Mouse (Mus musculus): ENCODE data around the gene Ifna12. TPM values are rescaled to one million over a fixed set of nuclear protein-coding genes. Genes with fewer than 3 reads are reported as not detected.
"Not testable (repeated sequence)": the region's sequence is repeated elsewhere in the genome, so short reads cannot be mapped to it uniquely, and the experiment has no call there.

The Ifna12 gene
- not detected in 2 replicates for polyA plus RNA-seq (2012; ENCODE audit: insufficient read depth, insufficient read length, low replicate concordance, missing spikeins)

DNA sequence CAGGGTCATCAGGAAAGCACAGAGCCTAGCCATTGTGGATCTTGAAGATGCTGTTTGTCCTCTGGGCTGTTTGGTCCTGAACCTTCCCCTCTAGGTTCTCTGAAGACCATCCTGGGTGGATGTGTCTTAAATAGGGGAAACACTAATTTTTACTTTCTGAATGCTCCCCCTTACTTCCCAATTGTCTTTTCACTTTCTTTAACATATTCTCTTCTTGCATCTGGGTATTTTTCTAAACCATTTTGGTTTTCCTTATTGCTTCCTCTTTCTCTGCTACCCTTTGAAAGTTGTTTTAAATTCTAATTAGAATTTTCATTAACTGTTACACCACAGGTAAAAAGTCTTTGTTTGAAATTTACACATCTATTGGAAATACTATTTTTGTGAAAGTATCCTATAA, at the start of gene Ifna12:
Gene Ifna12 (minus strand): TSS at position 101 of the 400 bp plus-strand sequence.
- no peak for TF ChIP-seq CTCF (IDR thresholded peaks at IDR 0.05; ENCODE audit: insufficient read depth, low read depth, low read length)
- TF ChIP-seq POLR2A (IDR thresholded peaks at IDR 0.05; ENCODE audit: insufficient read depth, low read depth, low read length): no peak
- Histone ChIP-seq H3K4me1 (ENCODE audit: control insufficient read depth, insufficient read depth, low read length) (no peaks in the 10 kb centered on the region), H3K4me3 (ENCODE audit: insufficient read depth, low read depth, low read length) (no peak within 1 kb of the TSS), H3K27ac (ENCODE audit: insufficient read depth, low read depth, low read length) (no peak within 1 kb of the TSS)

- Histone ChIP-seq H3K27ac (ENCODE audit: insufficient read depth, low read depth, low read length) (no peak within 1 kb of the TSS), H3K4me3 (ENCODE audit: insufficient read depth, low read depth, low read length) (no peak within 1 kb of the TSS), H3K4me1 (ENCODE audit: control insufficient read depth, insufficient read depth, low read length) (no peaks in the 10 kb centered on the region)
- WGBS: 53% methylated on average over 2 of the region's 2 CpGs
- TF ChIP-seq POLR2A (IDR thresholded peaks at IDR 0.05; ENCODE audit: insufficient read depth, low read depth, low read length) (no peak), CTCF (IDR thresholded peaks at IDR 0.05; ENCODE audit: insufficient read depth, low read depth, low read length) (no peak)
Observed at GRCm38 (mm10) chr4:88644359-88644758, 41.2 kb upstream of the Ifna12 start, which contains the start of gene Ifna13. Ifna13 (minus strand) TSS chr4:88644459.

DNA sequence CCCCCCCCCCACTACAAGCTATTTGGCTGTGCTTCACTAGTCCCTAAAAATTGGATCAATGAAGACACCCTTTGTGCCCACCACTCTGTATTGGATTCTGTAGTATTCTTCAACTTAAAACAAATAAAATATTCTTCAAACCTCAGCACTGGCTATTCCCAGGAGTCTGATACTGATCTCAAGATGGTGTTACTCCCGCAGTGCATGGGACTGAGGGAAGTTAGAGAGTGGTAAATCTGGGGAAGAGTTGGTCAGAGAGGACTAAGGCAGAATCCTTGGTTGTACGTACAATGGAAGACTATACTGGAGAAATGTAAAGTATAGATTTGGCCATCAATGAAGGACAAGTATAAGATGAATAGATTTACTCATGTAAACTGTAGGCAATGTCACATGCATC, 39.4 kb upstream of the Ifna12 start:
- TF ChIP-seq CTCF (IDR thresholded peaks at IDR 0.05; ENCODE audit: insufficient read depth, low read depth, low read length) (no peak), POLR2A (IDR thresholded peaks at IDR 0.05; ENCODE audit: insufficient read depth, low read depth, low read length) (no peak)
- WGBS: 27% methylated on average over 2 of the region's 2 CpGs
- Histone ChIP-seq H3K4me1 (ENCODE audit: control insufficient read depth, insufficient read depth, low read length) (no peaks in the 10 kb centered on the region), H3K27ac (ENCODE audit: insufficient read depth, low read depth, low read length) (no peak overlapping the region), H3K4me3 (ENCODE audit: insufficient read depth, low read depth, low read length) (no peak overlapping the region)

- Histone ChIP-seq H3K27ac (ENCODE audit: insufficient read depth, low read depth, low read length) (no peak overlapping the region), H3K4me3 (ENCODE audit: insufficient read depth, low read depth, low read length) (peak overlapping the region; percentile 46), H3K4me1 (ENCODE audit: control insufficient read depth, insufficient read depth, low read length) (no peaks in the 10 kb centered on the region)
- WGBS: 7% methylated on average over 11 of the region's 11 CpGs
- TF ChIP-seq CTCF (IDR thresholded peaks at IDR 0.05; ENCODE audit: insufficient read depth, low read depth, low read length): peak; percentile 96
- no peak for TF ChIP-seq POLR2A (IDR thresholded peaks at IDR 0.05; ENCODE audit: insufficient read depth, low read depth, low read length)
Observed at GRCm38 (mm10) chr4:88641077-88641831, 38.1 kb upstream of the Ifna12 start.

GRCm38 (mm10) chr4:88640704-88641076, 37.5 kb upstream of the Ifna12 start:
- TF ChIP-seq CTCF (IDR thresholded peaks at IDR 0.05; ENCODE audit: insufficient read depth, low read depth, low read length) (no peak), POLR2A (IDR thresholded peaks at IDR 0.05; ENCODE audit: insufficient read depth, low read depth, low read length) (no peak)
- Histone ChIP-seq H3K27ac (ENCODE audit: insufficient read depth, low read depth, low read length) (no peak overlapping the region), H3K4me3 (ENCODE audit: insufficient read depth, low read depth, low read length) (peak overlapping the region; percentile 46), H3K4me1 (ENCODE audit: control insufficient read depth, insufficient read depth, low read length) (no peaks in the 10 kb centered on the region)
- WGBS: 38% methylated on average over 8 of the region's 8 CpGs

DNA sequence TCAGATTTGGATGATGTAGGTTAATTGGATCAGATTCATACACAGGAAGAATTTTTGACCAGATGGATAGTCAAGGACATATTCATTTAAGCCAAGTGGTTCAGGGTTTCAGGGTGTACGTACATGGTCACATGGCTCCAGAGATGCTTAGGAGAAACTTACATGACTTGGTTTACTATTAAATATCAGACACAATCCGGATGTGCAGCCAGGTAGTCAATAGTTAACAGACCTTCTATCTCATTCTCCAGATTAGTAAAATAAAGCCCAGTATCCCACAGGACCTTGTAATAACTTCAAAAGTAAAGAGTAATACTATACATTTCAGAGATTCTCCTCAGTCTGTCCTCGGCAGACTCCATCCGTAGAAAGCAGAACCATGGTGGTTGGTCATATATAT, 31.1 kb upstream of the Ifna12 start, which contains the start of gene C87499:
Gene C87499 (minus strand): TSS at position 101 of the 400 bp plus-strand sequence.
- Histone ChIP-seq H3K27ac (ENCODE audit: insufficient read depth, low read depth, low read length) (no peak within 1 kb of the TSS), H3K4me3 (ENCODE audit: insufficient read depth, low read depth, low read length) (no peak within 1 kb of the TSS), H3K4me1 (ENCODE audit: control insufficient read depth, insufficient read depth, low read length) (no peaks in the 10 kb centered on the region)
- no peak for TF ChIP-seq POLR2A (IDR thresholded peaks at IDR 0.05; ENCODE audit: insufficient read depth, low read depth, low read length)
- TF ChIP-seq CTCF (IDR thresholded peaks at IDR 0.05; ENCODE audit: insufficient read depth, low read depth, low read length): no peak
- 91% methylated on average over 4 of the region's 4 CpGs for WGBS

DNA sequence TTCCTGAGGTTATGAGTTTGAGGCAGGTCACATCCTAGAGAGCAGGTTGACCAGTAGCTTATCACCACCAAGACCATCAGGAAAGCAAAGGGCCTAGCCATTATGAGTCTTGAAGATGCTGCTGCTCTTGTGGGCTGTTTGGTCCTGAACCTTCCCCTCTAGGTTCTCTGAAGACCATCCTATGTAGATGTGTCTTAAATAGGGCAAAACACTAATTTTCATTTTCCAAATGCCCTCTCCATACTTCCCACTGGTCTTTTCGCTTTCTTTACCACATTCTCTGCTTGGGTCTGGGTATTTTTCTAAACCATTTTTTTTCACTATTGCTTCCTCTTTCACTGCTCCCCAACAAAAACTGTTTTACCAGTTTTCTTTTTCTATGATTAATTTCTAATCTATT, 10.9 kb downstream of the Ifna12 start, which contains the start of gene Ifna9:
Gene Ifna9 (minus strand): TSS at position 101 of the 400 bp plus-strand sequence.
- Histone ChIP-seq H3K27ac (ENCODE audit: insufficient read depth, low read depth, low read length) (no peak within 1 kb of the TSS), H3K4me1 (ENCODE audit: control insufficient read depth, insufficient read depth, low read length) (no peaks in the 10 kb centered on the region), H3K4me3 (ENCODE audit: insufficient read depth, low read depth, low read length) (no peak within 1 kb of the TSS)
- TF ChIP-seq CTCF (IDR thresholded peaks at IDR 0.05; ENCODE audit: insufficient read depth, low read depth, low read length) (no peak), POLR2A (IDR thresholded peaks at IDR 0.05; ENCODE audit: insufficient read depth, low read depth, low read length) (no peak)
- 82% methylated on average over 1 of the region's 1 CpGs for WGBS

- WGBS: 90% methylated on average over 1 of the region's 1 CpGs
- H3K4me3 ChIP-seq (ENCODE audit: insufficient read depth, low read depth, low read length): no peak within 1 kb of the TSS
- no peak for TF ChIP-seq POLR2A (IDR thresholded peaks at IDR 0.05; ENCODE audit: insufficient read depth, low read depth, low read length)
- no peak for TF ChIP-seq CTCF (IDR thresholded peaks at IDR 0.05; ENCODE audit: insufficient read depth, low read depth, low read length)
- H3K27ac ChIP-seq (ENCODE audit: insufficient read depth, low read depth, low read length): no peak within 1 kb of the TSS
- H3K4me1 ChIP-seq (ENCODE audit: control insufficient read depth, insufficient read depth, low read length): no peaks in the 10 kb centered on the region
Observed at GRCm38 (mm10) chr4:88571698-88572097, 31.5 kb downstream of the Ifna12 start, which contains the start of gene Ifna14. Ifna14 (minus strand) TSS chr4:88571798.

DNA sequence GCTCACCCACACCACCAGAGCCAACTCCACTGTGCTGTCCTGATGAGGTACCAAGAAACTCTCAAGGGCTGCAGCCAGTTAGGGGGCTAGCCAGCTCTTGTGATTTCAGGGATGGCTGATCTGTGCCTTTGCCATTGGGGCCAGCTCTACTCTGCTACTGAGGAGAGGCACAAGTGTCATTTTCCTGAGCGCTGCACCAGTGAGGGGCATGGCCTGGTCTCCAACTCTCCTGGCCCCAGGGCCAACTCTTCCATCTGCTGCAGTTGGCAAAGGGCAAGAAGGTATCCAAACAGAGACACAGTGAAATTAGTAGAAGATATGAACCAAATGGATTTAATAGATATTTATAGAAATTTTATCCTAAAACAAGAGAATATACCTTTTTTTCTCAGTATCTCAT, 41.4 kb downstream of the Ifna12 start:
- no peaks in the 10 kb centered on the region for H3K4me1 ChIP-seq (ENCODE audit: control insufficient read depth, insufficient read depth, low read length)
- H3K4me3 ChIP-seq (ENCODE audit: insufficient read depth, low read depth, low read length): no peak overlapping the region
- 100% methylated on average over 1 of the region's 1 CpGs for WGBS
- no peak overlapping the region for H3K27ac ChIP-seq (ENCODE audit: insufficient read depth, low read depth, low read length)
- TF ChIP-seq POLR2A (IDR thresholded peaks at IDR 0.05; ENCODE audit: insufficient read depth, low read depth, low read length) (no peak), CTCF (IDR thresholded peaks at IDR 0.05; ENCODE audit: insufficient read depth, low read depth, low read length) (no peak)

- not testable (repeated sequence) for H3K4me3 ChIP-seq (ENCODE audit: insufficient read depth, low read depth, low read length); H3K27ac ChIP-seq (ENCODE audit: insufficient read depth, low read depth, low read length); H3K4me1 ChIP-seq (ENCODE audit: control insufficient read depth, insufficient read depth, low read length)
Observed at GRCm38 (mm10) chr4:88558145-88558544, 45.0 kb downstream of the Ifna12 start, which contains the start of gene Ifna15. Ifna15 (minus strand) TSS chr4:88558245.

Data from olfactory bulb, adult 2 months (tissue).